Mouse (Mus musculus): ENCODE results near the gene Heatr5b.

The Heatr5b gene

GRCm38 (mm10) chr17:78767546-78767945 is 67.6 kb downstream of the Heatr5b start:
- DNase-seq (ENCODE audit: low spot score in 2 of 2), result no peak

GRCm38 (mm10) chr17:78766084-78766483 is 69.1 kb downstream of the Heatr5b start:
- no peak for DNase-seq (ENCODE audit: low spot score in 2 of 2)

DNA sequence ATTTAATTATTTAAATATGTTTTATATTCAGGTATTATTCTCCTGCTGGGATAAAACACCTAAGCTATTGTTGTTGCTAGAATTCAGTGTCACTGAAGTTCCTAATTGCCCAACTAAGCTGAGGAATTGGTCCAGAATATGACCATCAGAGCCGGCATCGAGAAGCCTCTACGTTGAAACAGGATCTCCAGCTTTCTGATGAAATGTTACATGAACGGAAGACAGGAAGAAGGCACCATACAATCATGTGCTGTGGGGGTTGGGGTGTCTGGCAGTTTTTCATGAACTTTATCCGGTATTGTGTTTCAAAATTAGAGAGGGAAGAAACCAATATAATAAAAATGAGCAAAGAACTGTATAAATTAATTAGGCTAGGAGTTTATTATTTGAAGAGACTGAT is 71.9 kb downstream of the Heatr5b start:
- no peak for DNase-seq (ENCODE audit: low spot score in 2 of 2)

GRCm38 (mm10) chr17:78752938-78753655 is 82.1 kb downstream of the Heatr5b start:
- no peak for DNase-seq (ENCODE audit: low spot score in 2 of 2)

DNA sequence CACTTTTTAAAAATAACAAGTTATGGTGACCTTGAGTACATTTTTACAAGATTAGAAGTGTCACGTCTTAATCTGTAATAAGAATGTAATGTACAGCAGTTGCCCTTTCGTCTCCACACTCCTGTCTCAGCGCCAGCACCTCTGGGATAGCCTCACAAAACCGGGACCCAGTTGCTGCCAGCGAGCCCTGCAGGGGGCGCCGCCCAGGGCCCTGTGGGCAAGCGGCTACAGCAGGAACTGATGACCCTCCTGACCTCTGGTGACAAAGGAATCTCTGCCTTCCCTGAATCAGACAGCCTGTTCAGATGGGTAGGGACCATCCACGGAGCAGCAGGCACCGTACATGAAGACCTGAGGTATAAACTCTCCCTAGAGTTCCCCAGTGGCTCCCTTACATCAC is 83.1 kb downstream of the Heatr5b start:
- DNase-seq (ENCODE audit: low spot score in 2 of 2), result no peak

- no peak for DNase-seq (ENCODE audit: low spot score in 2 of 2)
Measured at GRCm38 (mm10) chr17:78748440-78748839, 86.7 kb downstream of the Heatr5b start.

DNA sequence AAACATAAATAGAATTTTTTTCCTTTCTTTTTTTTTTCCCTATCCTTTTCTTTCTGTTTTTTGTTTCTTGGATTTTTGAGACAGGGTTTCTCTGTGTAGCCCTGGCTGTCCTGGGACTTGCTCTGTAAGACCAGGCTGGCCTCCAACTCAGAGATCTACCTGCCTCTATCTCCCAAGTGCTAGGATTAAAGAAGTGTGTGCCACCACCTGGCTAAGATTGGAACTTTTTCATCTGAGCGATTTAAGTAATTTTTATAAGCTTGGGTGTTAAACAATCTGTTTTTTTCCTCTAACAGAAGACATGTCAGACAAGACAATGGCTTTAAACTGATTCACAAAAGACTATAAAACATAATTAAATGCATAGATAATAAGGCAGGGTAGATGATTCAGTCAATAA is 96.7 kb downstream of the Heatr5b start:
- DNase-seq (ENCODE audit: low spot score in 2 of 2), result no peak

GRCm38 (mm10) chr17:78737771-78738170 is 97.4 kb downstream of the Heatr5b start:
- DNase-seq (ENCODE audit: low spot score in 2 of 2), result no peak

GRCm38 (mm10) chr17:78737096-78737495 is 98.1 kb downstream of the Heatr5b start, which contains the start of gene Strn:
Gene Strn, minus strand, starts transcription at chr17:78737196.
- DNase-seq (ENCODE audit: low spot score in 2 of 2), result no peak

DNA sequence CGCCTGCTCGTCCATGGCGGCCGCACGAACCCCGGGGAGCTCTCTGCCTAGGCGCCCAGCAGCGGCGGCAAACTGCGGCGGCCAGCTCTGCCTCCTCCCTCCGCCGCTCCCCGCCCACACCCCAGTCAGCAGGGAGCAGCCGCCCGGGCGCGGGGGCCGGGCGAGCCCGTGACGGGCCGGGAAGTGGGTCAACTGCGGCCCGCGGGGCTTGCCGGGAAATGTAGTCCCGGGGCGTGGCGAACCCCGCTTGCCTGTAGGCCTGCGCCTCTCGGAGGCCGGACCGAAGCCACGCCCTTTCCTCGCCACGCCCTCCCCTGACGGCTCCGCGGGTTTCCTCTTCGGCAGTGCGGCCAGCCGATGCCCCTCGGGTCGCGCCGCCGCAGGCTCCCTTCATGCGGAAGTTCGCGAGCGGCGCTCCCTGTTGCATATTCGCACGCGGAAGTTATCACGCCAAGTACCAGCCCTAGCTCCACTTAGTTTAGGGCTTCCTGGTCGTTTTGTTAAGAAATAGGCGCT is 98.6 kb downstream of the Heatr5b start:
- peak; percentile 98 to 99 for DNase-seq (ENCODE audit: low spot score in 2 of 2)

GRCm38 (mm10) chr17:78735731-78736472 is 99.3 kb downstream of the Heatr5b start:
- DNase-seq (ENCODE audit: low spot score in 2 of 2), result peak; percentile 38 to 54

- no peak for DNase-seq (ENCODE audit: low spot score in 2 of 2)
Measured at GRCm38 (mm10) chr17:78734806-78735205, 100.4 kb downstream of the Heatr5b start.

- DNase-seq (ENCODE audit: low spot score in 2 of 2), result no peak
Measured at GRCm38 (mm10) chr17:78732056-78732455, 103.1 kb downstream of the Heatr5b start.

GRCm38 (mm10) chr17:78726746-78727449 is 108.3 kb downstream of the Heatr5b start:
- no peak for DNase-seq (ENCODE audit: low spot score in 2 of 2)

DNA sequence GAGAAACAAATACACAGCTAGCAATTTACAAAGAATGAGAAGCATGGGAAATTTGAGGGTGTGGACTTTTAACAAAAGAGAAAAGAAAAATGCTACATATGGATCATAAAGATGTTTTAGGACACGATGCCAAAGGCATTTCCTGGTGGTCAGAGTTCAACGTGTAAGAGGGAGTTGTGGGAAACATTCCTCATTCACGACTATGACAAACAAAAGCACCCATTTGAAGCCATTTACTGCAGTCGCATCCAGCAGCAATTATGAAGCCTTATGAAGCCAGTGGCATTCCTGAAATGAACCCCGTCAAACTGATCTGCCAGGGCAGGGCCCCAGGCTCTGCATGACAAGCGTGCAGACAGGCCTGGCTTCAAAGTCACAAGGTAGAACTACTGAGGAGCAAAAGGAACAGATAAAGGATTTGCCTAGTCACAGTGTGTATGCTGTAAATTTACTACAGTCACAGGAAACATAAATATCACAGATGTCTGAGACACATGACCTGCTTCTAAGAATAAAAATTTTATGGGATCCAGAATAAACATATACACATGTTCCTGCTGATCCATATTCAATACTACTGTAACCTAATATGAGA is 110.6 kb downstream of the Heatr5b start:
- DNase-seq (ENCODE audit: low spot score in 2 of 2), result no peak

DNA sequence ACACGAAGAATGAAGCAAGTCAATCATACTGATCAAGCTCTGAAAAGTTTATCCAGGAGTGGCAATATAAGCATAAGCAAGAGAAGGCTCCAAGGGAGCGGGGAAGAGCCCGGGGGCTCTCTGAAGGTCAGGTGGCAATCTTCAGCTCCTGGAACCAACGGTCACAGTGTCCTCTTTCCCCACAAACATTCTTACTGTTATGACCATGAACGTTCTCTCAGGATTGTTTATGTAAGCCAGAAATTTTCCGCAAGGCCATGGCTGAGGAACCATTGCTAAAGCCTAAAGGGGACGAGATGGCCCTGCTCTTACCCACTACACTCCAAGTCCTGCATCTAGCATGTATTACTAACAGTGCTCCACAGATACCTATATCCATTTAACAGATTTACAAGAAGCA is 113.5 kb downstream of the Heatr5b start:
- DNase-seq (ENCODE audit: low spot score in 2 of 2), result no peak

DNA sequence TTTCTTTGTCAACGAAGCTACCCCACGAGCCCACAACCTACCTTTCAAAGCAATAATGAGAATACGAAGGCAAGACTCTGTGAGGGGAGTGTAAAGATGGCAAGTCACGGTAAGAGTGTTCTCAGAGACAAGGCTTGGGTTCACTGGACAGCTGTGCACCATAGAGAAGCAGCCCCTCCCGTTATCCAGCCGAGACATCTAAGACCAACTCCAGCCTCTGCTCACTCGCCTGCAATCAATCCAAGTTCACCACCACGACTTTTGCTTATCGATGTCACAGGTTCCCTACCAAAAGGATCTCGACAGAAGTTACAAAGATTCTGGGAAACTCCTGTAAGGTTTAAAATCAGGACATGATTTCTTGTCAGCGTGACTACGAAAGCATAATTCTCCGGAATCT is 116.1 kb downstream of the Heatr5b start:
- DNase-seq (ENCODE audit: low spot score in 2 of 2), result no peak

- DNase-seq (ENCODE audit: low spot score in 2 of 2), result no peak
Measured at GRCm38 (mm10) chr17:78710258-78710657, 124.9 kb downstream of the Heatr5b start.

GRCm38 (mm10) chr17:78708422-78708821 is 126.7 kb downstream of the Heatr5b start:
- no peak for DNase-seq (ENCODE audit: low spot score in 2 of 2)

GRCm38 (mm10) chr17:78702988-78703387 is 132.2 kb downstream of the Heatr5b start:
- no peak for DNase-seq (ENCODE audit: low spot score in 2 of 2)
